Mouse (Mus musculus) MEL (cell line): ENCODE results near the gene 4922502D21Rik. TPM values are rescaled to one million over a fixed set of nuclear protein-coding genes. Genes with fewer than 3 reads are reported as not detected.
A peak's percentile ranks its signal among the peaks of the same experiment; 100 is the strongest.

Source experiments
- DNase-seq: peaks from one replicate; pipeline ENCODE4 v3.0.0; 2011; ENCODE audit warnings: low read depth, low spot score
- H3K27ac ChIP-seq: 2 replicates; pipeline ENCODE4 v1.5.1; 2012; ENCODE audit warnings: low read depth, mild to moderate bottlenecking, control low read depth, low read length, moderate library complexity; ENCODE audit not compliant: control insufficient read depth
- H3K27me3 ChIP-seq, 2 experiments: fragments of 150-350 bp in 1 of 2; sonication (generic) in 1 of 2; 2 replicates each; pipeline ENCODE4 v1.6.1; 2012; ENCODE audit warnings: low read length in 2 of 2, mild to moderate bottlenecking in 2 of 2, improper control_type of control experiment in 1 of 2, moderate library complexity in 1 of 2; ENCODE audit not compliant: insufficient read depth in 2 of 2, control insufficient read depth in 1 of 2
- H3K36me3 ChIP-seq, 2 experiments: 2 replicates each; pipeline ENCODE4 v1.6.1; 2012 to 2014; ENCODE audit warnings: low read length in 2 of 2, improper control_type of control experiment in 1 of 2, inconsistent platforms in 1 of 2, mild to moderate bottlenecking in 1 of 2; ENCODE audit not compliant: insufficient read depth in 2 of 2, control insufficient read depth in 1 of 2
- H3K4me1 ChIP-seq, 2 experiments: fragments of 150-350 bp in 1 of 2; sonication (generic) in 1 of 2; 2 replicates each; pipeline ENCODE4 v1.6.1; 2012; ENCODE audit warnings: low read length in 2 of 2, improper control_type of control experiment in 1 of 2, mild to moderate bottlenecking in 1 of 2; ENCODE audit not compliant: insufficient read depth in 2 of 2, control insufficient read depth in 1 of 2
- H3K4me3 ChIP-seq, 2 experiments: fragments of 150-350 bp in 1 of 2; sonication (generic) in 1 of 2; 2 replicates each; pipeline ENCODE4 v1.5.1; 2012; ENCODE audit warnings: low read depth in 2 of 2, low read length in 2 of 2, mild to moderate bottlenecking in 2 of 2, moderate library complexity in 2 of 2, control low read depth in 1 of 2, improper control_type of control experiment in 1 of 2; ENCODE audit not compliant: control insufficient read depth in 1 of 2, insufficient read depth in 1 of 2
- H3K79me2 ChIP-seq: 2 replicates; pipeline ENCODE4 v1.6.1; 2012; ENCODE audit warnings: mild to moderate bottlenecking, low read length, moderate library complexity; ENCODE audit not compliant: control insufficient read depth, poor library complexity, insufficient read depth
- H3K9ac ChIP-seq: 2 replicates; pipeline ENCODE4 v1.6.1; 2012; ENCODE audit warnings: low read depth, mild to moderate bottlenecking, control low read depth, low read length, moderate library complexity; ENCODE audit not compliant: control insufficient read depth, poor library complexity, severe bottlenecking
- H3K9me3 ChIP-seq: fragments of 150-350 bp; sonication (generic); replicated peaks from 2 replicates; pipeline ENCODE4 v1.6.1; 2012; ENCODE audit warnings: mild to moderate bottlenecking, low read length, improper control_type of control experiment, moderate library complexity; ENCODE audit not compliant: insufficient read depth
- BHLHE40 ChIP-seq: IDR thresholded peaks from 2 replicates; pipeline ENCODE4 v1.6.1; 2012; ENCODE audit warnings: low read depth, mild to moderate bottlenecking, inconsistent platforms, low read length, improper control_type of control experiment, borderline replicate concordance
- CTCF ChIP-seq, 3 experiments: IDR thresholded peaks in 2 of 3; conservative IDR thresholded peaks in 1 of 3; 2 replicates each; pipeline ENCODE4 v1.5.1; 2011 to 2012; ENCODE audit warnings: low read length in 3 of 3, low read depth in 2 of 3, mild to moderate bottlenecking in 2 of 3, improper control_type of control experiment in 1 of 3, inconsistent platforms in 1 of 3, mixed read lengths in 1 of 3, moderate library complexity in 1 of 3; ENCODE audit not compliant: control insufficient read depth in 1 of 3, insufficient read depth in 1 of 3, poor library complexity in 1 of 3, severe bottlenecking in 1 of 3
- E2F4 ChIP-seq: IDR thresholded peaks from 2 replicates; pipeline ENCODE4 v1.6.1; 2011; ENCODE audit warnings: low read depth, low read length, improper control_type of control experiment, borderline replicate concordance
- ETS1 ChIP-seq: IDR thresholded peaks from 2 replicates; pipeline ENCODE4 v1.6.1; 2012; ENCODE audit warnings: low read depth, mild to moderate bottlenecking, inconsistent platforms, low read length, improper control_type of control experiment, moderate library complexity
- JUND ChIP-seq: IDR thresholded peaks from 2 replicates; pipeline ENCODE4 v1.6.1; 2011; ENCODE audit warnings: low read depth, mild to moderate bottlenecking, improper control_type of control experiment, low read length
- MAX ChIP-seq: IDR thresholded peaks from 2 replicates; pipeline ENCODE4 v1.6.1; 2011; ENCODE audit warnings: low read length, improper control_type of control experiment
- MAZ ChIP-seq: IDR thresholded peaks from 2 replicates; pipeline ENCODE4 v1.6.1; 2012; ENCODE audit warnings: low read depth, mild to moderate bottlenecking, inconsistent platforms, low read length, improper control_type of control experiment
- MYC ChIP-seq: IDR thresholded peaks from 2 replicates; pipeline ENCODE4 v1.6.1; 2011; ENCODE audit warnings: low read depth, mild to moderate bottlenecking, low read length, improper control_type of control experiment, moderate library complexity
- NELFE ChIP-seq: IDR thresholded peaks from 2 replicates; pipeline ENCODE4 v1.6.1; 2011; ENCODE audit warnings: low read depth, low read length, improper control_type of control experiment
- NRF1 ChIP-seq: IDR thresholded peaks from 2 replicates; pipeline ENCODE4 v1.6.1; 2014; ENCODE audit warnings: low read depth, mild to moderate bottlenecking, inconsistent platforms, low read length, improper control_type of control experiment, moderate library complexity; ENCODE audit not compliant: poor library complexity, insufficient read depth, severe bottlenecking
- POLR2AphosphoS2 ChIP-seq: IDR thresholded peaks from 2 replicates; pipeline ENCODE4 v1.6.1; 2011; ENCODE audit warnings: low read length, improper control_type of control experiment
- RAD21 ChIP-seq: IDR thresholded peaks from 2 replicates; pipeline ENCODE4 v1.6.1; 2011; ENCODE audit warnings: mild to moderate bottlenecking, low read depth, low read length, improper control_type of control experiment
- SMC3 ChIP-seq: IDR thresholded peaks from 2 replicates; pipeline ENCODE4 v1.6.1; 2011; ENCODE audit warnings: low read depth, low read length, improper control_type of control experiment
- USF1 ChIP-seq: IDR thresholded peaks from 2 replicates; pipeline ENCODE4 v1.6.1; 2014; ENCODE audit warnings: low read depth, mild to moderate bottlenecking, inconsistent platforms, low read length, improper control_type of control experiment, moderate library complexity
- ZC3H11A ChIP-seq: IDR thresholded peaks from 2 replicates; pipeline ENCODE4 v1.6.1; 2012; ENCODE audit warnings: low read depth, mild to moderate bottlenecking, inconsistent platforms, low read length, improper control_type of control experiment
- ZKSCAN1 ChIP-seq: IDR thresholded peaks from 2 replicates; pipeline ENCODE4 v1.6.1; 2012; ENCODE audit warnings: low read depth, mild to moderate bottlenecking, inconsistent platforms, low read length, improper control_type of control experiment, moderate library complexity
- ZMIZ1 ChIP-seq: IDR thresholded peaks from 2 replicates; pipeline ENCODE4 v1.6.1; 2012; ENCODE audit warnings: low read depth, mild to moderate bottlenecking, inconsistent platforms, low read length, improper control_type of control experiment, moderate library complexity
- polyA plus RNA-seq, 2 experiments: library from polyadenylated mRNA; stranded (reverse) in 1 of 2; unstranded in 1 of 2; fragments of >175 nt in 1 of 2; fragments of >200 nt in 1 of 2; gene quantifications; 2 replicates each; pipeline versions ENCODE4 v1.2.1 to v1.2.4; 2012; ENCODE audit warnings: low replicate concordance in 2 of 2, low read depth in 1 of 2; ENCODE audit not compliant: insufficient read length in 2 of 2, insufficient read depth in 1 of 2, missing spikeins in 1 of 2
- total RNA-seq: library from RNA; depleted of rRNA; stranded (reverse); fragments of 300-350 nt; gene quantifications from 2 replicates; pipeline ENCODE4 v1.2.3, GENCODE M21; 2012

The 4922502D21Rik gene
- total and polyA plus RNA-seq, 3 experiments: not detected

- no peak for TF ChIP-seq ZMIZ1
- TF ChIP-seq MAX: no peak
- no peak for TF ChIP-seq NELFE
- TF ChIP-seq ZC3H11A: no peak
- TF ChIP-seq USF1: no peak
- TF ChIP-seq MYC: no peak
- TF ChIP-seq JUND: no peak
- no peak for TF ChIP-seq POLR2AphosphoS2
- no peak for TF ChIP-seq MAZ
- Histone ChIP-seq H3K27me3 (peaks cover 0 to 5% of the 10 kb centered on the region in 2 experiments; a peak in 3 of 4 replicates), H3K4me1 (no peaks in the 10 kb centered on the region), H3K9ac (no peak overlapping the region), H3K36me3 (no peaks in the 10 kb centered on the region), H3K9me3 (no peaks in the 10 kb centered on the region), H3K79me2 (no peaks in the 10 kb centered on the region), H3K4me3 (no peak overlapping the region), H3K27ac (no peak overlapping the region)
- DNase-seq: no peak
Observed at GRCm38 (mm10) chr6:129369374-129370132, 38.0 kb upstream of the 4922502D21Rik start.

GRCm38 (mm10) chr6:129365959-129366359 lies 34.4 kb upstream of the 4922502D21Rik start:
- H3K36me3 ChIP-seq: no peaks in the 10 kb centered on the region
- H3K9ac ChIP-seq: no peak overlapping the region
- H3K9me3 ChIP-seq: no peaks in the 10 kb centered on the region
- no peaks in the 10 kb centered on the region for H3K79me2 ChIP-seq
- no peak overlapping the region for H3K27ac ChIP-seq
- H3K27me3 ChIP-seq: peaks cover 0 to 3% of the 10 kb centered on the region in 2 experiments; a peak in 3 of 4 replicates
- no peak for TF ChIP-seq MYC
- TF ChIP-seq ZKSCAN1: no peak
- TF ChIP-seq ETS1: no peak
- TF ChIP-seq SMC3: peak; percentile 87
- TF ChIP-seq JUND: no peak
- TF ChIP-seq ZC3H11A: peak; percentile 86
- TF ChIP-seq RAD21: peak; percentile 94
- TF ChIP-seq CTCF (IDR thresholded peaks at IDR 0.05 in 2 of 3, conservative IDR thresholded peaks at IDR 0.05 in 1 of 3; ENCODE audit: control insufficient read depth in 1 of 3, insufficient read depth in 1 of 3, low read depth in 2 of 3, low read length in 3 of 3, poor library complexity in 1 of 3, severe bottlenecking in 1 of 3): peak; percentile 64 to 95 (median 84)
- no peak for TF ChIP-seq E2F4
- no peak for TF ChIP-seq NRF1
- no peak for TF ChIP-seq USF1
- TF ChIP-seq BHLHE40: no peak
- TF ChIP-seq MAZ: no peak
- TF ChIP-seq, all 39 proteins: peak for 4
- Histone ChIP-seq H3K4me1 (no peaks in the 10 kb centered on the region), H3K4me3 (no peak overlapping the region)
- peak; percentile 74 for DNase-seq
